Mouse (Mus musculus): ENCODE results near the gene Sgms1. TPM values are rescaled to one million over a fixed set of nuclear protein-coding genes. Genes with fewer than 3 reads are reported as not detected.

Sgms1 gene
- polyA plus RNA-seq, 1 experiment from 2014 or later: 28.8 TPM

DNA sequence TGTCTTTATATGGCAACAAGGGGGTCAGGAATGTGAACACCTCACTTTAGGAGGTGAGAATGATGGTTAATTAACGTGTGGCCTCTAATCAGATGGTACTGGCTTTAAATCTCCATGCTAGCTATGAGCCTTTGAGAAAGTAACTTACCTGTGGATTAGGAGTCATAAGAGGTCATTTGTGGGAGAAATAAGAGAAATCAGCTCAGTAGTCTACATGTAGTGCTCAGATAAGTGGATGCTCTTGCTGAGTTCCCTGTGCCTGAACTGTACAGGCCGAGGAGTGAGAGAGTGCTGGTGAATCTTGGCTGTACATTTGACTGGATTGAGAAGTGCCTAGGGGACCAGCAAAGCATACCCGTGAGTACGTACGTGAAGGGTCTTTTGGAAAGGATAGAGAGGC is 14.3 kb upstream of the Sgms1 start:
- Histone ChIP-seq H3K4me2 (ENCODE audit: low read depth, low read length) (no peak overlapping the region), H3K4me1 (ENCODE audit: control insufficient read depth, low read depth, low read length) (no peaks in the 10 kb centered on the region), H3K27ac (ENCODE audit: low read length) (no peak overlapping the region), H3K27me3 (ENCODE audit: control insufficient read depth, insufficient read depth, low read depth, low read length) (no peaks in the 10 kb centered on the region), H3K36me3 (ENCODE audit: control insufficient read depth, insufficient read depth) (no peaks in the 10 kb centered on the region), H3K4me3 (ENCODE audit: low read depth, low read length) (no peak overlapping the region), H3K9ac (ENCODE audit: low read depth, low read length) (no peak overlapping the region), H3K9me3 (replicated peaks; ENCODE audit: control insufficient read depth, low read length) (no peaks in the 10 kb centered on the region)
- no peak for ATAC-seq (ENCODE audit: low read depth)
- WGBS (ENCODE audit: insufficient replicate concordance): 64% methylated on average over 5 of the region's 5 CpGs

DNA sequence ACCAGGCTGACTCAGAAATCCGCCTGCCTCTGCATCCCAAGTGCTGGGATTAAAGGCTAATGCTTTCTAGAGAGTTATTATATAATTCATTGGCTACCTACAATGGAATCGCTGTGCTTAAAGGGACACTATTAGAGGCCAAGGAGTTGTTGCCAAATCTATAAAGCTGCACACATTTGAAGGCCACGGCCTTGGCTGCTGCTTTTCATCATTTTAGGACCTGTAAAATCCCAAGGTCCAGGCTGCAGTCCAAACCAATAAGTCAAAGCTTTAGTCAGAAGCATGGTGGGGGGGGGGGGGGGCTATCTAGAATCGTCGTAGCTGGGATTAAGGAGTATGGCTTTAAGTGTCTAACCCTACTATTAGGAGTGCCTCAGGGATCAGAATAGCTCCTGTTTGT is 9.0 kb upstream of the Sgms1 start:
- no peak for ATAC-seq (ENCODE audit: low read depth)
- 64% methylated on average over 5 of the region's 5 CpGs for WGBS (ENCODE audit: insufficient replicate concordance)
- no peak overlapping the region for H3K4me3 ChIP-seq (ENCODE audit: low read depth, low read length)

DNA sequence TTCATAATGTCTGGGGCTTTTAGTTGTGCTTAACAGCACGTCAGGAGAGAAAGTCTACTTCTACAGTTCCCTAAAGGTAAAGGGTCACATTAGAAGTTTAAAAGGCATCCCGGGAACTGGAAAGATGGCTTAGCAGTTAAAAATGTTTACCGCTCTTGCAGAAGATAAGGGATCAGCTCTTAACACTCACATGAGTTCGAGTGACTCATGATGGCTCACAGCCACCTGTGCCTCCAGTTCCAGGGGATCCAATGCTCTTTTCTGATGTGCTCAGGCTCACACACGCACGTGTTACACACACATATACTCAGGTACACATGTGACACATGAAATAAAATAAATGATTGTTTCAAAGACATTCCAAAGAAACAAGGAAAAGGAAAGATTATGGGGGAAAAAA is 6.8 kb upstream of the Sgms1 start:
- Histone ChIP-seq H3K4me1 (ENCODE audit: control insufficient read depth, low read depth, low read length) (no peaks in the 10 kb centered on the region), H3K36me3 (ENCODE audit: control insufficient read depth, insufficient read depth) (no peaks in the 10 kb centered on the region), H3K27me3 (ENCODE audit: control insufficient read depth, insufficient read depth, low read depth, low read length) (no peaks in the 10 kb centered on the region), H3K4me2 (ENCODE audit: low read depth, low read length) (no peak overlapping the region), H3K9me3 (replicated peaks; ENCODE audit: control insufficient read depth, low read length) (no peaks in the 10 kb centered on the region), H3K27ac (ENCODE audit: low read length) (no peak overlapping the region), H3K4me3 (ENCODE audit: low read depth, low read length) (no peak overlapping the region), H3K9ac (ENCODE audit: low read depth, low read length) (no peak overlapping the region)
- ATAC-seq (ENCODE audit: low read depth): no peak
- whole genome bisulfite sequencing (ENCODE audit: insufficient replicate concordance): 61% methylated on average over 6 of the region's 6 CpGs

More for the DNA sequence above, 9.0 kb upstream of the Sgms1 start:
- H3K27ac ChIP-seq (ENCODE audit: low read length): no peak overlapping the region
- no peaks in the 10 kb centered on the region for H3K4me1 ChIP-seq (ENCODE audit: control insufficient read depth, low read depth, low read length)
- no peak overlapping the region for H3K9ac ChIP-seq (ENCODE audit: low read depth, low read length)
- no peaks in the 10 kb centered on the region for H3K36me3 ChIP-seq (ENCODE audit: control insufficient read depth, insufficient read depth)
- H3K27me3 ChIP-seq (ENCODE audit: control insufficient read depth, insufficient read depth, low read depth, low read length): no peaks in the 10 kb centered on the region
- H3K4me2 ChIP-seq (ENCODE audit: low read depth, low read length): no peak overlapping the region
- no peaks in the 10 kb centered on the region for H3K9me3 ChIP-seq (replicated peaks; ENCODE audit: control insufficient read depth, low read length)

DNA sequence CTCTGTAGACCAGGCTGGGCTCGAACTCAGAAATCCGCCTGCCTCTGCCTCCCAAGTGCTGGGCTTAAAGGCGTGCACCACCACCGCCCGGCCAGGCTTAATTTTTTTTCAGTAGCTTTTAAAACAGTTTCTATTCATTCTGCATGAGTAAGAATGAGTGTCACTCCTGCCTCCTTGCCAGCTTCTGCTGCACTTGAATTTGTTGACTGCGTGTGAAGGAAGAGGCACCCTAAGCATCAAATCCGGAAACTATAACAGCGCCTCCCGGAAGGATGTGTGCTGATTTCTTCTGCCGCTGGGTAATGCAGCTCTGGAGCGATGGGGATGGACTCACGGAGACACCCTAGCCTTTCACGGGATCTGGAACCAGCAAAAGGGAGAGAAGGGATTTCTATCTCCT is 5.3 kb upstream of the Sgms1 start:
- Histone ChIP-seq H3K9me3 (replicated peaks; ENCODE audit: control insufficient read depth, low read length) (no peaks in the 10 kb centered on the region), H3K36me3 (ENCODE audit: control insufficient read depth, insufficient read depth) (no peaks in the 10 kb centered on the region), H3K9ac (ENCODE audit: low read depth, low read length) (no peak overlapping the region), H3K4me2 (ENCODE audit: low read depth, low read length) (no peak overlapping the region), H3K27ac (ENCODE audit: low read length) (no peak overlapping the region), H3K4me1 (ENCODE audit: control insufficient read depth, low read depth, low read length) (peaks cover 5% of the 10 kb centered on the region; the same call in 1 of the 2 replicates), H3K27me3 (ENCODE audit: control insufficient read depth, insufficient read depth, low read depth, low read length) (peaks cover 5% of the 10 kb centered on the region), H3K4me3 (ENCODE audit: low read depth, low read length) (no peak overlapping the region)
- ATAC-seq (ENCODE audit: low read depth): no peak
- 77% methylated on average over 13 of the region's 13 CpGs for WGBS (ENCODE audit: insufficient replicate concordance)

DNA sequence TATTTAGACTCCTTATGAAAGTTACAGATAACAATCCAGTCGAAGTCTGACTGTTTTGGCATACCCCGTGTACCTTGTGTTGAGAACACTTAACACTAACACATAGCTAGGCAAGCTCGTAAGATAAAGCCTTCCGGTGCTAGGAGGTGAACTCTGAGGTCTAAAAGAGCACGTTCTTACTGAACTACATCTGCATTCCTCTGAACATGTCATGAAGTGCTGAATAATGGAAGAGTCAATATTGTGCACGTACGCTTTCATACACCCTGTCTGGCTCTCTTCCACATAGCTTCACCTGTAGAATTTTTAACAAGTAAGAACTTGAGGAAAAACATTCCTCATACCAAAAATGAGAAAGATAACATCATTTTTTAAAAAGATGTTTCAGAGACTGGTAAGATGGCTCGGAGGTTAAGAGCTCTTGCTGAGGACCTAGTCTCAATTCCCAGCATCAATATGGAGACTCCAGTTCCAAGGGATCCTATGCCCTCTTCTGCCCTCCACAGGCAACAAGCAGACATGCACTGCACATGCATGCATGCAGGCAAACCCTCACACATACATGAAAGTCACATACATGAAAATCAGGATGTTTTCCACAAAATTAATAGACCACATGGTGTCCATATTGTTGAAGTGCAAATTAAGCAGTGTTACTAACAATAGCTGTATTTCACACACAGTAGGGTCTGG is 4.4 kb upstream of the Sgms1 start:
- Histone ChIP-seq H3K4me1 (ENCODE audit: control insufficient read depth, low read depth, low read length) (peaks cover 5% of the 10 kb centered on the region; the same call in 1 of the 2 replicates), H3K27me3 (ENCODE audit: control insufficient read depth, insufficient read depth, low read depth, low read length) (peaks cover 14% of the 10 kb centered on the region), H3K9ac (ENCODE audit: low read depth, low read length) (no peak overlapping the region), H3K4me3 (ENCODE audit: low read depth, low read length) (no peak overlapping the region), H3K36me3 (ENCODE audit: control insufficient read depth, insufficient read depth) (no peaks in the 10 kb centered on the region), H3K9me3 (replicated peaks; ENCODE audit: control insufficient read depth, low read length) (no peaks in the 10 kb centered on the region), H3K4me2 (ENCODE audit: low read depth, low read length) (no peak overlapping the region), H3K27ac (ENCODE audit: low read length) (no peak overlapping the region)
- WGBS (ENCODE audit: insufficient replicate concordance): 66% methylated on average over 8 of the region's 8 CpGs
- ATAC-seq (ENCODE audit: low read depth): no peak

DNA sequence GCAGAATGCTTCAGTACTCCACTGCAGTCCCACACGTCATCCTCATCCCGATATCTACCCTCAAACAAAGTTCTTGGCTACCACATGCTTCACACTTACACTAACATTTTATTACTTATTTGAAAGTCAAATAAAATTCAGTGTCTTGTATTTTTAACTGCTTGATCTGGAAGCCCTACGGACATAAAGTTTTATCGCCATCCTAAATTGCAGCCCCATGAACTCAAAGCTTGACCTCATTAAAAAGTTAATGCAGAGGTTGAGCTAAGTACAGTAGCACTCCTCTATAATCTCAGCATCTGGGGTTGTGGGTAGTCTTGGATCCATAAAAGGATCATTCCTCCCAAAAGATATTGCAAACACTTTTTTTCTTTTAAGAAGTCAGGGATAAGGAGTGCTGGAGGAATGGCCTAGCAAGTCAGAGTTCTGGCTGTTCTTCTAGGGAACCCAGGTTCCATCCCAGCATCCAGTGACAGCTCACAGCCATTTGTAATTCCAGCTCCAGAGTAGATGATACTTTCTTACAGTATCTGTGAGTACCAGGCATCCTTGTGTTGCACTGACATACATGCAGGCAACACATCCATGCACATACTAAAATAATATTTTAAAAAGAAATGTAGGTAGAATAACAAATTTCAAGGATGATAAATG is 3.7 kb upstream of the Sgms1 start:
- H3K9me3 ChIP-seq (replicated peaks; ENCODE audit: control insufficient read depth, low read length): no peaks in the 10 kb centered on the region
- H3K36me3 ChIP-seq (ENCODE audit: control insufficient read depth, insufficient read depth): no peaks in the 10 kb centered on the region
- no peak overlapping the region for H3K27ac ChIP-seq (ENCODE audit: low read length)
- ATAC-seq (ENCODE audit: low read depth): no peak
- H3K4me2 ChIP-seq (ENCODE audit: low read depth, low read length): no peak overlapping the region
- peaks cover 5% of the 10 kb centered on the region; the same call in 1 of the 2 replicates for H3K4me1 ChIP-seq (ENCODE audit: control insufficient read depth, low read depth, low read length)
- no peak overlapping the region for H3K4me3 ChIP-seq (ENCODE audit: low read depth, low read length)
- WGBS (ENCODE audit: insufficient replicate concordance): 71% methylated on average over 4 of the region's 4 CpGs
- H3K9ac ChIP-seq (ENCODE audit: low read depth, low read length): no peak overlapping the region
- H3K27me3 ChIP-seq (ENCODE audit: control insufficient read depth, insufficient read depth, low read depth, low read length): peaks cover 15% of the 10 kb centered on the region

DNA sequence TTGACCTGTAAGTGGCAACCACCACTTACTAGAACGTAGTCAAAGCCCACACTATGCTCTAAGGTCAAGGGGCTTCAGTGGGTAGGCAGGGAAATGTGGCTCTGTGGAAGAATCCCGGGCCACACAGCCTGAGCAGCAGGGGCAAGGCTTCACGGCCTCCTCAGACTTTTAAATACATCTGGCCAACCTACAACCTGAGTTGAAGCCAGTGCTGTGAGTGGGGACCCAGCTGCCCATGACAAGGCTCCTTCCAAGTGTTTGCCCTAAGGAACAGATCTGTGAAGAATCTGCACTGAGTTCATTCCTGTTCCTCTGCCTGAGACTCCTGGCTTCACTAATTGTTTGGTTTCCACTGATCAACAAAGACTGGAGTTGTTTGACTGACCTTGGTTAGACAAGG is 1.9 kb upstream of the Sgms1 start:
- no peak overlapping the region for H3K4me3 ChIP-seq (ENCODE audit: low read depth, low read length)
- no peak for ATAC-seq (ENCODE audit: low read depth)
- no peak overlapping the region for H3K9ac ChIP-seq (ENCODE audit: low read depth, low read length)
- 76% methylated on average over 3 of the region's 3 CpGs for WGBS (ENCODE audit: insufficient replicate concordance)
- no peaks in the 10 kb centered on the region for H3K9me3 ChIP-seq (replicated peaks; ENCODE audit: control insufficient read depth, low read length)
- no peak overlapping the region for H3K27ac ChIP-seq (ENCODE audit: low read length)
- no peaks in the 10 kb centered on the region for H3K36me3 ChIP-seq (ENCODE audit: control insufficient read depth, insufficient read depth)
- H3K27me3 ChIP-seq (ENCODE audit: control insufficient read depth, insufficient read depth, low read depth, low read length): peaks cover 33% of the 10 kb centered on the region
- H3K4me2 ChIP-seq (ENCODE audit: low read depth, low read length): no peak overlapping the region
- H3K4me1 ChIP-seq (ENCODE audit: control insufficient read depth, low read depth, low read length): peaks cover 12% of the 10 kb centered on the region

DNA sequence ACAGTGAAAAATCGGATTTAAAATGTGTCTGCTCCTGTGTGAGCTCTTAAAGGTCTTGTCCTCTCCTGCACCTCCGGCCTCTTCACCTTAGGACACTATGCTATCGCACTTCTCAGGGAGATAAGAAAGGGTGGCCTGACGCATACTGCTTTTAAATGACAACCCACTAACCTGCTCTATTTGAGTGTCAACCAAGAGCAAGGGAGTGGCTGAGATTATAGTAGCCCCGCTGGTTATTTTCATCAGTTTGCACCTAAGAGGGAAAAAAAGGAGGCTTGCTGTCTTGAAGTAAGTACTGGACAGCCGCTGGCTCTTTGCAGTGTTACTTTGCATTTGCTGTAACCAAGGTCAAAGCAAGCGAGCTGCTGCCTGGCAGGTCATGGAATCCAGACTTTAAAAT is 602 bp upstream of the Sgms1 start:
- H3K4me1 ChIP-seq (ENCODE audit: control insufficient read depth, low read depth, low read length): peaks cover 12% of the 10 kb centered on the region
- no peak overlapping the region for H3K27ac ChIP-seq (ENCODE audit: low read length)
- peaks cover 35% of the 10 kb centered on the region for H3K27me3 ChIP-seq (ENCODE audit: control insufficient read depth, insufficient read depth, low read depth, low read length)
- H3K4me2 ChIP-seq (ENCODE audit: low read depth, low read length): peak overlapping the region; percentile 94
- no peak for ATAC-seq (ENCODE audit: low read depth)
- 0 out of 2 replicates have a peak overlapping the region, but pooled peaks have one; percentile 5 for H3K9ac ChIP-seq (ENCODE audit: low read depth, low read length)
- H3K36me3 ChIP-seq (ENCODE audit: control insufficient read depth, insufficient read depth): no peaks in the 10 kb centered on the region
- H3K9me3 ChIP-seq (replicated peaks; ENCODE audit: control insufficient read depth, low read length): no peaks in the 10 kb centered on the region
- H3K4me3 ChIP-seq (ENCODE audit: low read depth, low read length): peak overlapping the region; percentile 76; the same call in 1 of the 2 replicates
- 36% methylated on average over 7 of the region's 7 CpGs for WGBS (ENCODE audit: insufficient replicate concordance)

DNA sequence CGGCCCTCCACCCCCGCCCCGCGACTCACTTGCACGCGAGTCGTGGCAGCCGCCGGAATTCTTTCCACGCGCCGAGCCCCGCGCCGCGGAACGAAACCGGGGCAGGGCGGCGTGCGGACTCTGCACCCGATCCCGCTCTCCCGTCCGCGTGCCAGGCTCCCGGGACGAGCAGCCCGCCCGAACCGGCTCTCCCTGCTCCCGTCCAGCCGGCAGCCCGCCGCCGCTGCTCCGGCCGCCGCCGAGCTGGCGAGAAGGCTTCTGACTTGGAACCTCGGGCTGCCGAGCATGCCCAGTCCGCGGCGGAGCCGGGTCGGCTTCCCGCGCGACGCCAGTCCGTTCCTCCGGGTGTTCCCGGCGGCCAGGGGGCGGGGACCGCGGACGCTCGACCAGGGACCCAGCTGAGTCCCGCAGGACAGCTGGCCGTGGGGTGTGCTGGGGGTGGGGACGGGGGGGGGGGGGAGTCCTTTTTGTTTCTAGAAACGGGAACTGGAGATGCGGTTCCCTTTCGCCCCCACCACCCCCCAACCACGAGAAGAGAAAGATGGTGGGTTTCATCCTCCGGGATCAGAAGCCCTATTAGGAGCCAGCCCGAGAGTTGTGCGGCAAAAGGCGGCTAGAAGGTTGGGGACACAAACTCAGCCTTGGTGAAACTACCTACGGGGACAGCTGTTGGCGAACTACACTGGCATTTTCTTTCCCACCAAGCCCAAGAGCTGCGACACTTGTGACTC is 1.2 kb downstream of the Sgms1 start:
- peak overlapping the region; percentile 94 for H3K4me2 ChIP-seq (ENCODE audit: low read depth, low read length)
- peak overlapping the region; percentile 72 for H3K9ac ChIP-seq (ENCODE audit: low read depth, low read length)
- H3K36me3 ChIP-seq (ENCODE audit: control insufficient read depth, insufficient read depth): no peaks in the 10 kb centered on the region
- peak overlapping the region; percentile 76 for H3K4me3 ChIP-seq (ENCODE audit: low read depth, low read length)
- H3K27ac ChIP-seq (ENCODE audit: low read length): peak overlapping the region; percentile 67
- peaks cover 35% of the 10 kb centered on the region for H3K27me3 ChIP-seq (ENCODE audit: control insufficient read depth, insufficient read depth, low read depth, low read length)
- under 1% methylated on average over 71 of the region's 75 CpGs for WGBS (ENCODE audit: insufficient replicate concordance)
- peak; percentile 86 for ATAC-seq (ENCODE audit: low read depth)
- H3K9me3 ChIP-seq (replicated peaks; ENCODE audit: control insufficient read depth, low read length): no peaks in the 10 kb centered on the region
- peaks cover 12% of the 10 kb centered on the region for H3K4me1 ChIP-seq (ENCODE audit: control insufficient read depth, low read depth, low read length)

All from liver, embryonic 16.5 days (tissue).